Mouse (Mus musculus) layer of hippocampus, postnatal 14 days (tissue): Measurements from ENCODE around the gene Isg20l2. TPM values are rescaled to one million over a fixed set of nuclear protein-coding genes. Genes with fewer than 3 reads are reported as not detected.

Experiments
- DNase-seq, 2 experiments: peaks; one replicate each; pipeline ENCODE4 v3.0.0; 2021 to 2022; ENCODE audit warnings: low spot score in 2 of 2, mixed read lengths in 1 of 2
- total RNA-seq, 2 experiments: library from RNA; stranded (reverse); gene quantifications; 2 replicates each; pipeline ENCODE4 v1.2.3; 2021

Gene Isg20l2
- total RNA-seq, 2 experiments from 2014 or later: 15.0 to 16.4 TPM

DNA sequence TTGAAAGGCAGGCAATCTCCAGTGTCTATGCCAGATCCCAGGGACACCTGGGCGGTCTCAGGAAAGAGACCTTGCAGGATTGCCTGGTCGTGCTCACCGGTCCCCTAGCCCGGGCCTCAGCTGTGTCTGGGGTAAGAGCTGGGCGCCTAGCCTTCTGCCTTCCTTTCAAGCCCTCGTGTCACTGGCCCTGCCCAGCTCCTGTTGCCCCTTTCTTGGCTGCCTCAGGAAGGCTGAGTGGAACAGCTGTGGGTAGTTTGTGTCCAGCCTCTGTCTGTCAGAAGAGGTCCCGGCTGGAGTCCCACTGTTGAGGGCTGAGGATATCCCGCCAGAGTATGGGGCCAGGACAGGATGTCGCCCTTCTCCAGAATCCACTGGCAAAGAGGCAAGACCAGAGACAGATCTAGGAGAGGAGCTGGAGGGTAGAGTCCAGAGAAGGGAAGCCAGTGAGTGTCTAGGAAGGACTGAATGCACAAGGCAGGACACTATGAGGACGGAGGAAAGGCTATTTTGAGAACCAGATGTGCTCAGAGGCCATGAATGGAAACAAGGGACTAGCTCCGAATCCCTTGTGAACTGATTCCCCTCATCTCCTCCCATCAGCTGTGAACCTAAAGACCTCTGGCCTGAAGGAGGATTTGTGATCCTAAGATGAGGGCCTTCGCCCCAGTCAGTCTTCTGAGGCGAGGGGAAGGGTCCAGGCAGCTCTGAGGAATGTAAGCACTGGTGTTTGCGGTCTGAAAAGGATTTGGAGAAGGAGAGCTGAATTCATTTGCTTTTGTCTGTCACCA lies 43.7 kb downstream of the Isg20l2 start:
- no peak for DNase-seq

DNA sequence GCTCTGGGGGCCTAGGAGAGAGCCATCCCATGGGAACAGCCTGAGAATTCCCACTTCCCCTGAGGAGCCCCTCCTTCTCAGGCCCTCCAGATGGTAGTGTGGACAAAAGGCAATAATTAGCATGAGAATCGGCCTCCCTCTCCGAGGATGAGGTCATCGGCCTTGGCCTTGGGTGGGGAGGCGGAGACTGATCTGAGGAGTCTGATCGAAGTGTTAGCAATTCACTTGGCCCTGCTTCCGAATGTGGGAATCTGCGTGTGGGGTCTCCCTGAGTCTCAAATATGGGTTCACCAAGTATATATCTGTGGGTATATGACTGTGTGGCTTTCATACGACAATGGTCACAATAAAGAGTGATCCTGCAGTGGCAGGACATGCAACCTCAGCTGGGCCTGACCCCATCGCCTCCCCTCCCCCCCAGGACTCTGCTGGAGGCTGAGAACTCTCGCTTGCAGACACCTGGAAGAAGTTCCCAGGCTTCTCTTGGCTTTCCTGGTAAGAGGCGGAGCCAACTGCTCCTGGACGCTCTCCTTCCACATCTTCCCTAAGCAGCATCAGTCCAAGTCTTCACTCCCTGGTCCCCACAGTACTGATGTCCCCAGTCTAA lies 44.4 kb downstream of the Isg20l2 start:
- DNase-seq: no peak

DNA sequence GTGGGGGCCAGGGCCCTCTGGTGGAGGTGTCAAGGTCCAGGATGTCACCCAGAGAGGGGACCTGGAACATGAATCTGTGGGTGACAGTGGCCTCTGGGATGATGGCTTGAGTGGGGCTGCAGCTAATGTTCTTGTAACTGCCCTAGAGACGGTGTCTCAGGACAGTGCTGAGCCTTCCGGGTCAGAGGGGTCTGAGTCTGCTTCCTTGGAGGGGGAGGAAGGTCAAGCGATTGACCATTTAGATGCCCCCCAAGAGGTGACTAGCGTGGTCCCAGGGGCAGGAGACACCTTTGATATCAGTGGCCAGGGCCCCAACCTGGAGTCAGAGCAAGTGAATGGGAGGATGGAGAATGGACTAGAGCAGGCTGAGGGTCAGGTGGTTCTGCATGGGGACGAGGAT lies 49.4 kb downstream of the Isg20l2 start:
- no peak for DNase-seq

- DNase-seq: no peak
These were observed 50.0 kb downstream of the Isg20l2 start for GRCm38 (mm10) chr3:87980085-87980484.

DNA sequence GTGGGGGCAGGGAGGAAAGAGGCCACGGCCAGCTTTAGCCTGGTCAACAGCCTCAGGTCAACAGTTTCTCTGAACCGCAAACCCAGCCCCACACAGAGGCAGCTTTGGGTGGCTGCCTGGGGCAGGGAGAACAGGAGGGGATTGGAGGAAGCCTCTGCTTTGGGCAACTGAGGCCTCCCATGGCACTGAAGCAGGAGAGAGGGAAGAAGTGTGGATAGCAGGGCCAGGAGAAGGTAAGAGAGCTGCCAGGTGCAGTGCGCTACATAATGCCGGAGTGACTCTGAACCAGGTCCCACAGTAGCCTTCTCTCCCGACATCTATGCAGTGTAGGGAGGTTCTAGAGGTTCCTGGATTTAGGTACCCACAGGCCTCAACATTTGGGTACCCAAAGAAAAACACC lies 50.6 kb downstream of the Isg20l2 start:
- no peak for DNase-seq

GRCm38 (mm10) chr3:87981214-87981760 lies 51.2 kb downstream of the Isg20l2 start:
- DNase-seq: no peak

DNA sequence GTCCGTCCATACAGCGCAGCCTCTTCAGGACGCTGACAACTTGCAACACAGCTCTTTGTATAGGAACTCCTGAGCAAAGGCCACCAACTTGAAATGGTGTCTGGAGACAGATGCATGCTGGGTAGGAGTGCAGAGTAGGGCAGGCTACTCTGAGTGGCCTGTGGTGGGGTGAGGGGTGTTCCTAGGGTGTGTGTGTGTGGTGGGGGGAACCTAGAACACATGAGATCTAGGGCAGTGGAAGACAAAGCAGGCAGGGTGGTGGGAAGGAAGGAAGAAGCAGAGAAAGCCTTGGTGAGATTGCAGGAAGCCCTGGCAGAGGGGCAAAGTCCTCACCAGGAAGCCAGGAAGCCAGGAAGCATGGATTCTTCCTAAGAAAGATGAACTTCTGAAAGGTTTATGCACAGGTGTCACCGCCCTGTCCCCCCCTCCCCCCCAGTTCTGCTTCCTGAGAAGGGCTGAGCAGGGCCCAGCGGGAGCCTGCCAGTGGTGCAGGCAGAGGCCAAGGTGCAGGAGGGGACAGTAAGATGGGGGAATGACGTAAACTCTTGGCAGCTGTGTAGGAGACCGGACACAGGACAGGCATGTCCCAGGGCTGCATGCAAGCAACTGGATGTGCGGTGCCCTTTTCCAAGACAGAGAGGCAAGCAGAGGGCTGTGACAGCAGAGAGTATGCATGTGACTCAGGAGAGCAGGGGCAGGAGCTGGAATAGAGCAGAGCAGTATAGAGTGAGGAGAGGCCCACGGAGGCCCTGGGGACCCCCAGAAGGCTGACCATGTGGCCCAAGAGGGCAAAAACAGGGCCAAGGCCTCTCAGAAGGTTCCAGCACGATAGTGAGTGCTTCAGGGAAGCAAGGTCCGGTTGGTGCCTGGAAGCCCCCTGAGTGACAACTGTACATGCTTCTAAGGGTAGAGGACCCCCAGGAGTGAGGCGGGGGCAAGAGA lies 52.1 kb downstream of the Isg20l2 start:
- no peak for DNase-seq

DNA sequence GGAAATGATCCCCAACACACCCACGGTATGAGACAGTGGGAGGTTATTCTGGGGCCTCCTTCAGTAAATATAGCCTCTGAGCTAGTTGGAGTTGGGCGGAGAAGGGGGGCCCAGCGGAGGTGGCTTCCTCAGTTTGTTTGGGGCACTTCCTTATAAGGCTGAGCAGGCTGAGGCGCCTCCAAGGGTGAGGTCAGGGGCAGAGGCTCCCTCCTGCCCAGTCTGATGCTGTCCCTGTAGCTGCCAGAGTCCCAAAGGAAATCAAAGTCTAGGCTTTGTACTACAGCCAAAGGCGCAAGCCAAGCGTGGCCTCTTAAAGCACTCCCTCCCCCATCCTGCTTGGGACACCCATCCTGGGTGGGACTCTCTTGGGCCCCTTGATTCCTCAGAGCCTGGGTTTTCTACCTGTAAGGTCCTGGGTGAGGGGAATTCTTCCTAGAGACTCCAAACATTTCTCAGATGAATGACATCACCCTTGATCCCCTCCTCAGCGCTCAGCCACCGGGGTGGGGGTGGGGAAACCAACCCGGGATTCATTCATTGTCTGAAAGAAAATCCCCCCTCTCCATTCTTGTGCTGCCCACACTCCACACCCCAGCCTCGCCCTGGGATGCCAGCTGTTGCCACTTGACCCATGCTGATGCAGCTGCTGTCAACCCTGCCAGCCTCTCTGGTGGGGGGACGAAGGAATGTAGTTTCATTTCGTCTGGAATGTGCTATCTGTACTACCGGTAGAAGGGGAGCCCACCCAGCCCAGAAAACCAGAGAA lies 52.9 kb downstream of the Isg20l2 start:
- DNase-seq: no peak

DNA sequence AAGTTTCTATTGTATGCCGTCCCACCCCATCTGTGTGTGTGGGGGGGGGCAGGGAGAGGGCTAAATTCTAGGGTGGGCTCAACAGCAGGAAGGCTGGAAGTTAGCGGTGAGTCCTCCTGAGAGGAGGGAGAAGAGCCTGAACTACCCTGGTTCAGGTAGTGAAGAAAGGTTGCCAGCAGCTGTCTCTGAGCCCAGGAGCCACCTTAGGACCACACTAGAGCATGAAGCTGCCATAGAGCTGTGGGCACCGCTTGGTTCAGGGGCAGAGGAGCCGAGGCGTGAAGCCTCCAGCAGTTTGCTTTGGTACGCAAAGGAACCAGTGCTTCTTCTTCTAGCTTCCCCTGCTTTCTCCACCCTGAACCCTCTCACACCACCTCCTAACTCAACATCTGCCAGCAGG lies 53.5 kb downstream of the Isg20l2 start:
- no peak for DNase-seq

- no peak for DNase-seq
These were observed 54.0 kb downstream of the Isg20l2 start for GRCm38 (mm10) chr3:87984094-87984493.

DNA sequence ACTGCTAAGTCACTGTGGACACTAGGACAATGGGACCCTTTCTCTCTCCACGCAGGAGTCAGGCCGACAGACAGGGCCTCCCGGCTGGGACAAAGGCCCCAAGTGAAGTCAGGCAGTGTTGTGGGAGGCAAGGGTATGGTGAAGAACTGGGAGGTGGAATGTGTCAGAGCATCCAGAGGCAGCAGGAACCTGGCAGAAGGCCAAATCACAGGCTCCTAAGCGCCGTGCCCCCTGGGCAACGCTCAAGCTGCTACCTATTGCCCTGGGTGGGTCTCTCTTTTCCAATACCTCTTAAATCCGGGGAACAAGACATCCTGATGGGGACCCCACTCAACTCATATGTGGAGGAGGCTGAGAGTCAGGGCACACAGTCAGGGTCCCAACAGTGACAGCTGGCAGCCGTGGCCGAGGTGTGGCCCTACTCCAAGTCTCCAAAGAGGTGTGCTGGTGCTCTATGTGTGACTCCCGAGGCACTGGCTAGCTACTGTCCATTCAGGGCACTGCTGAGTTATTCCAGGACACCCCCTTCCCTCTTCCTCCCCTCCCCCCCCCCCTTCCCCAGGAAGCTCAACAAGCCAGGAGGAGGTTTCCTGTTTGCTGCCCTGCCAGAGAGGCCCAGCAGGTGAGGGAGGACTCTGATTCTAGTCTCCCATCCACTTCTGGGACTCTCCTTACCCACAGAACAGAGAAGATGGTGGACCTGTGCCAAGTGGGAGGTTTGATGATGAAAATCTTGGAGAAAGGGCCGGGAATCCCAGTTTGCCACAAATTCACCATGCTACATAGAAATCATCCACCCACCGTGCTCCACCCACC lies 55.6 kb downstream of the Isg20l2 start:
- no peak for DNase-seq

GRCm38 (mm10) chr3:87986868-87987267 lies 56.8 kb downstream of the Isg20l2 start:
- DNase-seq: peak; percentile 93 to 95

DNA sequence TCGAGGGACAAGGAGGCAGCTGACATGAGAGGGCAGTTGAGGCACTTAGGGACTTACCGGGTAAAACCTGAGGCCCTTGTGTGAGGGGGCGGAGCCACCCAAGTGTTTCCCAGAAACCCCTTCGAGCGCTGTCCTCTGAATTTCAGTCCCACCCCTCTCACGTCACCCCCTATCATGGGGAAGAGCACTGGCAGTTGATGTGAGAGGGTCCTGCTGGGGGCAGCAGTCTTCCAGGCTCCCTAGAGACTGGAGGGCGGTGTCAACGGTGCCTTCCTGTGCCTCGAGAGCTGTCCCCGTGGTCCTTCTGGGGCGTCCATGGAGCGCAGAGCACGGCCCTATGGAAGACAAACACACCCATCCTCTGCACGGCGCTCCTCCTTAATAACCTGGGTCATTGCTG lies 57.5 kb downstream of the Isg20l2 start:
- DNase-seq: no peak

DNA sequence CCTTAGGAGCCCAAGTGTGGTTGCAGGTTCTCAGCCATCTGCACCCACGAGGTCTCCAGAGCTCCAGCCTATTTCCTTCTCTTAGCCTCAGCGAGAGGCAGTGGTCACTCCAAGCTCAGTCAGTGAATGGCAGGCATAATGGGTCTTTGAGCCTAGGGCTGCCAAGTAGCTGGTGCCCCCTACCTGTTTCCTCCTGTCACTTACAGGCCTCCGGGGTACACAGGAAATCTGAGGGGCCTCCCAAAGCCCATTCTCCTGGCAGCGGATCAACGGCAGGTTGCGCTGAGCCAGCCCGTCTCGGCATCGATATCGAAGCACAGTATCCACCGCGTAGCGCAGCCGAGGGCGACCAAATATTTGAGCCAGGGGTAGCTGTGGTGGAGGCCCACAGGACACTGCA lies 58.0 kb downstream of the Isg20l2 start:
- DNase-seq: no peak

DNA sequence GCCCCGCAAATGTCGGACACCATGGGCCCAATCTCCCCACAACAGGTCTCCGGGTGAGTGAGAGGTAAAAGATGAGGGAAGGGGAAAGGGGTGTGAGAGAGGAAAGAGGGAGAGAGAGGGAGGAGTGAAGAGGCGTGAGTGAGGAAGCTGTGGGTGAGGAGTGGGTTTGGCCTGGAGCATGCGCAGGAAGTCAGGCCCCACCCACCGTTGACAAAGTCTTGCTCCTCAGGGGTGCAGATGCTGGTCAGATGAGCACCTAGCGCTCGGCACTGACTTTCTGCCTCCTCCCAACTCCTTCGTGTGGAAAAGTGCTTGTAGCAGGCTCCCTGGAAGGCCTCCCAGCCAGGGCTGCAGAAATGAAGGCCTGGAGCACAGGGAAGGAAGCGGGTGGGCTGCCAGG lies 59.8 kb downstream of the Isg20l2 start:
- DNase-seq: no peak

Other genes starting within 250 kb of the Isg20l2 start
- gene Lrrc71, start 181.7 kb upstream of the Isg20l2 start, total RNA-seq: under 1 TPM; 0.60 to 0.81 TPM
- gene Ntrk1, start 135.2 kb upstream of the Isg20l2 start, total RNA-seq: under 1 TPM; 0.29 to 0.41 TPM
- under 1 TPM; 0.12 to 0.35 TPM for gene Insrr, start 133.4 kb upstream of the Isg20l2 start, total RNA-seq
- 1 to 10 TPM; 7.4 to 8.2 TPM for gene Pear1, start 106.0 kb upstream of the Isg20l2 start, total RNA-seq
- gene Sh2d2a, start 83.6 kb upstream of the Isg20l2 start, total RNA-seq: not detected
- gene Prcc, start 44.7 kb upstream of the Isg20l2 start, total RNA-seq: 10 to 100 TPM; 64.0 to 64.1 TPM
- gene Hdgf, start 24.0 kb upstream of the Isg20l2 start, total RNA-seq: 100 to 1,000 TPM; 119 to 122 TPM
- 10 to 100 TPM; 50.3 to 55.4 TPM for gene Mrpl24, start 10.8 kb upstream of the Isg20l2 start, total RNA-seq
- 10 to 100 TPM; 19.0 to 22.8 TPM for gene Rrnad1, start 403 bp downstream of the Isg20l2 start, total RNA-seq
- 1 to 10 TPM; 2.0 to 2.2 TPM for gene Crabp2, start 18.4 kb downstream of the Isg20l2 start, total RNA-seq
- 10 to 100 TPM in 1 of 2 experiments, 1 to 10 TPM in 1; 9.0 to 11.0 TPM for gene Nes, start 40.8 kb downstream of the Isg20l2 start, total RNA-seq
- gene Bcan, start 69.9 kb downstream of the Isg20l2 start, total RNA-seq: 100 to 1,000 TPM; 421 to 446 TPM
- 1 to 10 TPM; 1.8 to 1.9 TPM for gene Hapln2, start 97.3 kb downstream of the Isg20l2 start, total RNA-seq
- gene Gpatch4, start 112.8 kb downstream of the Isg20l2 start, total RNA-seq: 10 to 100 TPM; 13.5 to 16.5 TPM
- 10 to 100 TPM; 70.6 to 71.5 TPM for gene Naxe, start 128.2 kb downstream of the Isg20l2 start, total RNA-seq
- gene Ttc24, start 148.0 kb downstream of the Isg20l2 start, total RNA-seq: not detected
- 1 to 10 TPM in 1 of 2 experiments, under 1 TPM in 1; 0.91 to 1.2 TPM for gene Iqgap3, start 151.7 kb downstream of the Isg20l2 start, total RNA-seq
- 100 to 1,000 TPM; 146 to 156 TPM for gene Mef2d, start 212.1 kb downstream of the Isg20l2 start, total RNA-seq